Mouse (Mus musculus) heart, postnatal 0 days (tissue): ENCODE results near the gene Xxylt1. TPM values are rescaled to one million over a fixed set of nuclear protein-coding genes. Genes with fewer than 3 reads are reported as not detected.

Experiments
- ATAC-seq: fragments of 200-750 bp; cut with Nextera tagmentation; 2 replicates; pipeline ENCODE4 v1.8.0; 2017; ENCODE audit warnings: low read depth, moderate number of reproducible peaks, moderate library complexity; ENCODE audit not compliant: insufficient read depth
- DNase-seq: peaks from one replicate; pipeline ENCODE4 v3.0.0-alpha.2; 2016; ENCODE audit warnings: low spot score
- H3K27ac ChIP-seq: fragments of 300-500 bp; sonication (generic); 2 replicates; pipeline ENCODE4 v1.5.1; 2014; ENCODE audit warnings: low read depth, mild to moderate bottlenecking
- H3K27me3 ChIP-seq: fragments of 300-500 bp; sonication (generic); 2 replicates; pipeline ENCODE4 v1.6.1; 2014; ENCODE audit warnings: low read length, mixed read lengths; ENCODE audit not compliant: control insufficient read depth, insufficient read depth
- H3K36me3 ChIP-seq: fragments of 300-500 bp; sonication (generic); replicated peaks from 2 replicates; pipeline ENCODE4 v1.6.1; 2014; ENCODE audit warnings: low read length, mixed read lengths; ENCODE audit not compliant: control insufficient read depth, insufficient read depth
- H3K4me1 ChIP-seq: fragments of 300-500 bp; sonication (generic); 2 replicates; pipeline ENCODE4 v1.6.1; 2014; ENCODE audit warnings: antibody characterized with exemption; ENCODE audit not compliant: control insufficient read depth, insufficient read depth
- H3K4me2 ChIP-seq: fragments of 300-500 bp; sonication (generic); 2 replicates; pipeline ENCODE4 v1.6.1; 2014; ENCODE audit warnings: low read depth, mild to moderate bottlenecking, low read length, moderate library complexity
- H3K4me3 ChIP-seq: fragments of 300-500 bp; sonication (generic); 2 replicates; pipeline ENCODE4 v1.5.1; 2014; ENCODE audit warnings: low read depth, low read length
- H3K9ac ChIP-seq: fragments of 300-500 bp; sonication (generic); replicated peaks from 2 replicates; pipeline ENCODE4 v1.6.1; 2014; ENCODE audit warnings: low read depth, low read length, mixed read lengths
- H3K9me3 ChIP-seq: fragments of 300-500 bp; sonication (generic); replicated peaks from 2 replicates; pipeline ENCODE4 v1.6.1; 2016; ENCODE audit warnings: low read length; ENCODE audit not compliant: control insufficient read depth
- CTCF ChIP-seq: IDR thresholded peaks from 2 replicates; pipeline ENCODE4 v1.5.1; 2016; ENCODE audit warnings: antibody characterized with exemption, control low read depth, low read depth
- EP300 ChIP-seq: IDR thresholded peaks from 2 replicates; pipeline ENCODE4 v1.6.1; 2016; ENCODE audit warnings: antibody characterized with exemption, low read depth
- WGBS: fragments of 180-500 bp; shearing (Covaris S2); extraction: QIAGEN DNeasy Blood & Tissue Kit; methylation state at CpG from one replicate; pipeline ENCODE4 v1.1.7; 2014; 5-methylcytosine and 5-hydroxymethylcytosine counted together
- polyA plus RNA-seq: library from polyadenylated mRNA; unstranded; fragments of >200 nt; fragmentation: Nextera tagmentation; extraction: Ambion mirVana; gene quantifications from 2 replicates; pipeline ENCODE4 v1.2.1, GENCODE M21; 2015
- total RNA-seq: library from RNA; depleted of rRNA; stranded (reverse); fragments of >200 nt; gene quantifications from 2 replicates; pipeline ENCODE4 v1.2.3, GENCODE M21; 2014; ENCODE audit warnings: low replicate concordance

Xxylt1 gene
- total and polyA plus RNA-seq, 2 experiments from 2014 or later = 5.9 to 16.2 TPM

GRCm38 (mm10) chr16:31048194-31048593 lies 33.0 kb downstream of the Xxylt1 start:
- no peak for TF ChIP-seq EP300
- no peak for TF ChIP-seq CTCF
- no peak overlapping the region for H3K9ac ChIP-seq
- H3K27me3 ChIP-seq = no peaks in the 10 kb centered on the region
- H3K27ac ChIP-seq = no peak overlapping the region
- ATAC-seq (no peak), DNase-seq (no peak)
- H3K4me1 ChIP-seq = peaks cover 7% of the 10 kb centered on the region; the same call in 1 of the 2 replicates
- WGBS = 91% methylated on average over 6 of the region's 6 CpGs
- no peak overlapping the region for H3K4me3 ChIP-seq
- H3K9me3 ChIP-seq = no peaks in the 10 kb centered on the region
- H3K36me3 ChIP-seq = no peaks in the 10 kb centered on the region
- H3K4me2 ChIP-seq = no peak overlapping the region

GRCm38 (mm10) chr16:31047186-31047898 lies 33.9 kb downstream of the Xxylt1 start:
- Histone ChIP-seq H3K4me3 (no peak overlapping the region), H3K27me3 (no peaks in the 10 kb centered on the region), H3K4me1 (peaks cover 6% of the 10 kb centered on the region; the same call in 1 of the 2 replicates), H3K4me2 (no peak overlapping the region), H3K9ac (no peak overlapping the region), H3K9me3 (no peaks in the 10 kb centered on the region), H3K36me3 (no peaks in the 10 kb centered on the region), H3K27ac (no peak overlapping the region)
- DNase-seq = no peak
- no peak for ATAC-seq
- WGBS = 78% methylated on average over 10 of the region's 10 CpGs
- TF ChIP-seq CTCF (no peak), EP300 (no peak)

DNA sequence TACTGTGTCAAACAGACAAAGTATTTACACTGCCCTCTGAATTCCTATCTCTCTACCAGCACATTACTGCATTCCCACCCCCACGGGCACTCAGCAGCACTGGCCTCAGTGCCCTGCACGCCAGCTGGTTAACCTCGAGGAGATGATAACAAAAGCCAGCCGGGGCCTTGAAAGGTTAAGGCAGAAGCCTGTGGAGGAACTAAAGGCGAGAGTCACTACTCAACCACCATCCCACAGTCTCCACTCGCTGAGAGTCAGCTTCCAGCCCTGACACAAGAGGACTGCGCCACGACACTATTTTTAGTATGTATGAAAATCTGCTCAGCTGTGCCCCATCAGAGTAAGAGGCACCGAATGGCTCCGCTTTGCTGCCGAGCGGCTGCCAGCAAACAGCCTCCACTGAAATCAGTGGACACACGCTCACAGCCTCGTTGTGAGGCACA lies 35.0 kb downstream of the Xxylt1 start:
- Histone ChIP-seq H3K4me2 (peak overlapping the region; percentile 36), H3K27ac (peak overlapping the region; percentile 82), H3K4me1 (no peaks in the 10 kb centered on the region; the same call in 1 of the 2 replicates), H3K27me3 (no peaks in the 10 kb centered on the region), H3K9ac (peak overlapping the region; percentile 27; the same call in 1 of the 2 replicates), H3K36me3 (no peaks in the 10 kb centered on the region), H3K4me3 (no peak overlapping the region), H3K9me3 (0 out of 2 replicates have a peak, but pooled peaks cover 4% of the 10 kb centered on the region)
- ATAC-seq (peak; percentile 76), DNase-seq (peak; percentile 69)
- WGBS = 26% methylated on average over 14 of the region's 14 CpGs
- TF ChIP-seq EP300 (no peak), CTCF (no peak)

DNA sequence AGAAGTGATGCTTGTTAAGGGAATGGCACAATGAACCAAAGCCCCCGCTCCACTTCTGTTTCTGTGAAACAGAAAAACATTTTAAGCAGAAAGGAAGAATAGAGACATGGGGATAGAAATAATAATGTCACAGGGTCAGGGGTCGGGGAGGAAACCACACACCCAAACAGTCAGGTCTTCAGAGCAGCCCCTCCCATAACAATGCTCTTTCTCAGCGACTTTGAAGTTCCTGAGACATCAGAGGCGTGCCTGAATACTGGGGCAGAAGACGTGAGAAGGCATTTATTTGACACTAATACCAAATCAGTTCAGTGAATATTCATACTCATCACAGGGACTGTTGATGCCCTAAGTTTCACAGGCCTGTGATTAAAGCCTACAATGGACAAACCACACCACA lies 36.0 kb downstream of the Xxylt1 start:
- Histone ChIP-seq H3K9me3 (0 out of 2 replicates have a peak, but pooled peaks cover 4% of the 10 kb centered on the region), H3K4me2 (no peak overlapping the region), H3K36me3 (no peaks in the 10 kb centered on the region), H3K4me1 (peaks cover 3% of the 10 kb centered on the region; the same call in 1 of the 2 replicates), H3K9ac (no peak overlapping the region), H3K27me3 (no peaks in the 10 kb centered on the region), H3K4me3 (no peak overlapping the region), H3K27ac (no peak overlapping the region)
- DNase-seq (no peak), ATAC-seq (no peak)
- whole genome bisulfite sequencing = 78% methylated on average over 5 of the region's 5 CpGs
- TF ChIP-seq CTCF = no peak
- no peak for TF ChIP-seq EP300

- Histone ChIP-seq H3K36me3 (no peaks in the 10 kb centered on the region), H3K27ac (no peak overlapping the region), H3K27me3 (no peaks in the 10 kb centered on the region), H3K4me1 (peaks cover 10% of the 10 kb centered on the region; the same call in 1 of the 2 replicates), H3K4me3 (no peak overlapping the region), H3K9me3 (0 out of 2 replicates have a peak, but pooled peaks cover 4% of the 10 kb centered on the region), H3K4me2 (no peak overlapping the region), H3K9ac (no peak overlapping the region)
- 89% methylated on average over 5 of the region's 5 CpGs for WGBS
- TF ChIP-seq CTCF (no peak), EP300 (no peak)
- ATAC-seq (no peak), DNase-seq (no peak)
Measured at GRCm38 (mm10) chr16:31043136-31043535, 38.1 kb downstream of the Xxylt1 start.

GRCm38 (mm10) chr16:31041566-31041965 lies 39.7 kb downstream of the Xxylt1 start:
- Histone ChIP-seq H3K27ac (no peak overlapping the region), H3K27me3 (no peaks in the 10 kb centered on the region), H3K4me3 (no peak overlapping the region), H3K36me3 (no peaks in the 10 kb centered on the region), H3K9me3 (0 out of 2 replicates have a peak, but pooled peaks cover 4% of the 10 kb centered on the region), H3K9ac (no peak overlapping the region), H3K4me1 (peaks cover 10% of the 10 kb centered on the region; the same call in 1 of the 2 replicates), H3K4me2 (no peak overlapping the region)
- TF ChIP-seq EP300 (no peak), CTCF (no peak)
- WGBS = 91% methylated on average over 2 of the region's 2 CpGs
- DNase-seq (no peak), ATAC-seq (no peak)
